Mouse (Mus musculus) adrenal gland, postnatal 0 days (tissue): ENCODE measurements around the gene Gm49320. TPM values are rescaled to one million over a fixed set of nuclear protein-coding genes. Genes with fewer than 3 reads are reported as not detected.

Source experiments
- polyA plus RNA-seq: library from polyadenylated mRNA; unstranded; fragments of >200 nt; fragmentation: Nextera tagmentation; extraction: Ambion mirVana; gene quantifications from 2 replicates; pipeline ENCODE4 v1.2.1, GENCODE M21; 2015

Gene Gm49320
- 0.41 and 1.6 TPM in 2 replicates for polyA plus RNA-seq

GRCm38 (mm10) chr8:4238434-4239192 is at the start of gene Gm49320, which contains the start of gene Map2k7:
Gene Gm49320 (plus strand): TSS chr8:4238865.
Gene Map2k7 (plus strand): TSS chr8:4238740.

GRCm38 (mm10) chr8:4216791-4217621 is 21.7 kb upstream of the Gm49320 start, which contains the start of gene Prr36:
Gene Prr36 (minus strand): TSS chr8:4217459.

GRCm38 (mm10) chr8:4226739-4227347 is 11.8 kb upstream of the Gm49320 start, which contains the start of gene Lrrc8e:
Gene Lrrc8e (plus strand): TSS chr8:4226827.

GRCm38 (mm10) chr8:4247951-4248540 is 9.4 kb downstream of the Gm49320 start, which contains the start of gene Tgfbr3l:
Gene Tgfbr3l (plus strand): TSS chr8:4248214.

GRCm38 (mm10) chr8:4252934-4253841 is 14.5 kb downstream of the Gm49320 start, which contains the start of gene Snapc2:
Gene Snapc2 (plus strand): TSS chr8:4253080.

GRCm38 (mm10) chr8:4259125-4259804 is 20.6 kb downstream of the Gm49320 start, which contains the start of gene Ctxn1:
Gene Ctxn1 (minus strand): TSS chr8:4259274.

GRCm38 (mm10) chr8:4275275-4276110 is 36.8 kb downstream of the Gm49320 start, which contains the start of gene Timm44:
Gene Timm44 (minus strand): TSS chr8:4275913.

Other genes starting within 250 kb of the Gm49320 start
- gene Cd209f, start 133.0 kb upstream of the Gm49320 start, polyA plus RNA-seq = 0.66 TPM in 1 of 2 replicates, not detected in the other
- gene Cd209g, start 104.8 kb upstream of the Gm49320 start, polyA plus RNA-seq = not detected in 2 replicates
- gene Evi5l, start 72.3 kb upstream of the Gm49320 start, polyA plus RNA-seq = 15.9 and 19.5 TPM in 2 replicates
- gene Prr36, start 21.4 kb upstream of the Gm49320 start, polyA plus RNA-seq = 5.1 and 11.1 TPM in 2 replicates
- gene Lrrc8e, start 12.0 kb upstream of the Gm49320 start, polyA plus RNA-seq = 2.2 and 4.1 TPM in 2 replicates
- gene Map2k7, start 125 bp upstream of the Gm49320 start, polyA plus RNA-seq = 23.0 and 34.2 TPM in 2 replicates
- gene Tgfbr3l, start 9.3 kb downstream of the Gm49320 start, polyA plus RNA-seq = 2.6 and 4.0 TPM in 2 replicates
- 34.8 and 46.2 TPM in 2 replicates for gene Snapc2, start 14.2 kb downstream of the Gm49320 start, polyA plus RNA-seq
- 40.0 and 80.7 TPM in 2 replicates for gene Ctxn1, start 20.4 kb downstream of the Gm49320 start, polyA plus RNA-seq
- 41.8 and 69.5 TPM in 2 replicates for gene Timm44, start 37.0 kb downstream of the Gm49320 start, polyA plus RNA-seq
- 9.5 and 12.4 TPM in 2 replicates for gene Ccl25, start 86.3 kb downstream of the Gm49320 start, polyA plus RNA-seq
- gene Elavl1, start 86.5 kb downstream of the Gm49320 start, polyA plus RNA-seq = 58.6 and 95.3 TPM in 2 replicates